Mouse (Mus musculus): ENCODE data around the gene Dock3.

Gene Dock3

GRCm38 (mm10) chr9:106903099-106903790 is 328.5 kb downstream of the Dock3 start:
- in situ Hi-C loops (cut with MboI; ENCODE audit: low pct_unique_long_range_greater_than_20kb in 1 of 2, low sequenced_read_pairs in 2 of 2, unreplicated experiment in 1 of 2), result loop anchor here in 1 of 2 experiments (5.0 kb wide), 1 partner anchor 389 kb away; no protein-coding TSS in a partner anchor

DNA sequence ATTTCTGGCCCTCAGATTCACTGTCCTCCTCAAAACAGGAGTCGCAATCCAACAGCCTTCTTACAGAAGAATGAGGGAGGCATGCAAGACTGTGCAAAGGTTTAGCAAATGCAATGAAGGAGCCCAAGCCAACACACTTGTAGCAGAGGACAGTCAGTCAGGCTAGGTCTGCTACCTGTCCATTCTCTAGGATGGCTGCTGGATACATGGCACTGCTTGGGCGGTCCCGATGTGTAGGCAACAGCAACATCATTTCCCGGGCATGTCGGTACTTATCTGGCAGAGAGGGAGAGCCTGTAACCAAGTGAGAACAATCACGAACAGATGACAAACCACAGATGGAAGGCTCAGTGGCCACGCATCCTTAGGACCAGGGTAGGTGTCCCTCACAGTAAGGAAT is 330.1 kb downstream of the Dock3 start:
- in situ Hi-C loops (cut with MboI; ENCODE audit: low pct_unique_long_range_greater_than_20kb in 1 of 2, low sequenced_read_pairs in 2 of 2, unreplicated experiment in 1 of 2), result loop anchor here in 1 of 2 experiments (5.0 kb wide), 1 partner anchor 391 kb away; no protein-coding TSS in a partner anchor

- in situ Hi-C loops (cut with MboI; ENCODE audit: low pct_unique_long_range_greater_than_20kb in 1 of 2, low sequenced_read_pairs in 2 of 2, unreplicated experiment in 1 of 2), result no loop called here
These were observed 332.8 kb downstream of the Dock3 start for GRCm38 (mm10) chr9:106898901-106899300.

DNA sequence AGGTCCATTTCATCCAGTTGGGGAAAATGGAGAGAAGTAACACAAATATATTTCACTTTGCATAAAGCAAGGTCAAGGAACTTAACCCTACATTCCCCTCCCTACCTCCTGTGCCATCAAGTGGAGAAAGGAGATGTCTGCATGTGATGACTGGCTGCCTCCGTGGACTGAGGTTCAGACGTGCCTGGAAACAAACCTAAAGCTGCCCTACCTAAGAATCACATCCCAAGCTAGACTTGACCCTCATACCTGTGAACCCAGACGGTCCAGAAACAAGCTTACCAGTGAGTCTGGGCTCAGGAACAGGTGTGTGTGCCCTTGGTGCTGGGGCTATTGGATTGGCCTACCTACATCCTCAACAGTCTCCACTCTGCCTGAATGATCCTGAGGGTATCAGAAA is 338.4 kb downstream of the Dock3 start:
- in situ Hi-C loops (cut with MboI; ENCODE audit: low pct_unique_long_range_greater_than_20kb in 1 of 2, low sequenced_read_pairs in 2 of 2, unreplicated experiment in 1 of 2), result no loop called here

DNA sequence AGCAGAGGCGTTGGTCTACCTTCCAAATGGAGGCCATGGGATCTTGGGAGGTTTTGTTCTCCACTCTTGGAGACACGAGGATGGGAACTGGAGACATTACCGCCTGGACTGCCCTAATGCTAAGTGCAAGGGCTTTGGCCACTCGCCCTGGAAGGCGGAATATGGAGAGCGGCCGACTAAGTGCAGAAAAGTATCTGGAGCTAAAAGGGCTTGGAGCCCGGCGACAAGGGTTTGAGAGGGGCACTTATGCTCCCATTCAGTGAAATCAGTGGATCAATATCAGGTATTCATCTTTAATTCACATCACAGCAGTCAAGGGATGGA is 339.2 kb downstream of the Dock3 start:
- in situ Hi-C loops (cut with MboI; ENCODE audit: low pct_unique_long_range_greater_than_20kb in 1 of 2, low sequenced_read_pairs in 2 of 2, unreplicated experiment in 1 of 2), result no loop called here

DNA sequence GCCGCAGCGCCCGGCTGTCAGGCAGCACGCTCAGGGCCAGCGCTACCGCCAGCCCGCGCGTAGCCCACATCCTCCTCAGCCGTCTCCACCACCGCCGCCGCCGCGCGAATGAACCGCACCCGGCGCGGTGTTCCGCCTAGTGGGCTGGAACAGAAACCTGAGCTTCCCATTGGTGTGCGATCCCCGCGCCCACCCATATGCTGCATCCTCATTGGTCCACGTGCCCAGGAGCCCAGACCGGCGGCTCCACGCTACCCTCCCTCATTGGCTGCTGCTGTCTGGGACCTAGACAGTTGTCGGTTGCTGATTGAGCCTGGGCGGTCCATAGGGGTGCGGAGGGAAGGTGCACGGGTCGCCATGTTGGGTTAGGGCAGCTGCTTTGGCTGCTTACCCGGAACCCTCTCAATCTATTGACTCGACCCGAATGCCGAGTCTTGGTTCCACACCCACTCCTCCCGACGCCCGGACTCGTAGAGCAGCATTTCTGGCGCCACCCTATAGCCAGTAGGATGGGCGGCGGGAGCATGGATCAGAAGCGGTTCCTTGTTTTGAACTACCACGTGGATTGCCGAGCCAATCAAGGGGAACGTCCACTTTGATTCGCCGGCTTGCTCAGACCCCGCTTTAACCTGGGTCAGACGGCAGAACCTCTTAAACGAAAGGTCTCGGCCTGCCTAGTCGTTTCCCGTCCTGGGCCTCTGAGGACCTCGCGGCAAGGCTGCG is 339.7 kb downstream of the Dock3 start, which contains the start of gene Manf:
TSS of gene Manf (minus strand) at position 151 of the 723 bp plus-strand sequence.
- in situ Hi-C loops (cut with MboI; ENCODE audit: low pct_unique_long_range_greater_than_20kb in 1 of 2, low sequenced_read_pairs in 2 of 2, unreplicated experiment in 1 of 2), result no loop called here

DNA sequence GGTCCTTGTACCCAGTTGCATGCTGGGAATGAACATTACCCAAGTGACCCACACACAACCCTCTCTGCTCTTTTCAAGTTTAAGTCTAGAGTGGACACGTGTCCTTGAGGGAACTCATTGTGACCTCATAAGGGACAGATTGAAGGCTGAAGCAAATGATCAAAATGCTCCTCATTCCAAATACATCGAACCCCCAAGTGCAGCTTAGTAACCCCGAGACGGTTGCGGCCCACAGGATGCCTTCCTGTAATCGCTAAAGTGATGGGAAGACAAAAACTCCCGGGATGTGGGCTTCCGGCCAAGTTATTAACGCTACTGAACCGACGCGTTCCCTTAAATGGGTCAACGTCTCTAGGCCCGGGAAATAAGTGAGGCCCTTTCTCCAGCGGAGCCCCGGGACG is 340.4 kb downstream of the Dock3 start:
- in situ Hi-C loops (cut with MboI; ENCODE audit: low pct_unique_long_range_greater_than_20kb in 1 of 2, low sequenced_read_pairs in 2 of 2, unreplicated experiment in 1 of 2), result no loop called here

DNA sequence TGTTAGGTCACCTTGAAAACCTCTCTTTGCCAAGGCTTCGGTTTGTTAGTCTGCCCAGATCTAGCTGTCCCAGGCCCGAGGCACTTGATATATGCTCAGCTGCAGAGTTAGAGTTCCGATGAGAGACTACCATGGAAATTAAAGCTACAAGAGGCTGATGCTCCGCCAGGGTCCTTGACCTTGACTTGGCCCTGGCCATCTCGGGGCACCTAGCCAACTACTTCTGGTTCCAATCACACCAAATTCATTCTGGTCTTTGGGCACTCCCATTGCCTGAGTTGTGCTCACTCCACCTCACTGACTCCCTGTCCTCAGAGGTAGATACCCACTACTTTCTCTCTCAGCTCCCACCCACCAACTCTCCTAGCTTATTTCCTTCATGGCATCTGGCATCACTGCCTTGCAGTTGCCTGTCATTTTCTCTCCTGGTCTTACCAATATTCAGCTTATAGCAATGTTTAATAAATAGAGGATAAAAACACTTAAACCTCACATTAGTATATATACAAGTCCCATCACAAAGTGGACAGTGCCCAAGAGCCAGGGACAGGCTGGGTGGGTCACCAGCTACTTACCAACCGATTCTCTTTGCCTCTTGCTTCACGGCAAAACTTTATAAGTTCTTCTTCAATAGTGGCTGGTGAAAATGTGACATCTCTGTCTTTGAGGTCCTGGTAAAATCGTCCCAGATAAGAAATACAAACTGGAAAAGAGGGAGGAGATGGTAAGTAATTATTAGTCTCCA is 341.0 kb downstream of the Dock3 start:
- in situ Hi-C loops (cut with MboI; ENCODE audit: low pct_unique_long_range_greater_than_20kb in 1 of 2, low sequenced_read_pairs in 2 of 2, unreplicated experiment in 1 of 2), result no loop called here

GRCm38 (mm10) chr9:106889321-106889720 is 342.4 kb downstream of the Dock3 start:
- in situ Hi-C loops (cut with MboI; ENCODE audit: low pct_unique_long_range_greater_than_20kb in 1 of 2, low sequenced_read_pairs in 2 of 2, unreplicated experiment in 1 of 2), result no loop called here

- in situ Hi-C loops (cut with MboI; ENCODE audit: low pct_unique_long_range_greater_than_20kb in 1 of 2, low sequenced_read_pairs in 2 of 2, unreplicated experiment in 1 of 2), result no loop called here
These were observed 343.4 kb downstream of the Dock3 start for GRCm38 (mm10) chr9:106888346-106888745.

DNA sequence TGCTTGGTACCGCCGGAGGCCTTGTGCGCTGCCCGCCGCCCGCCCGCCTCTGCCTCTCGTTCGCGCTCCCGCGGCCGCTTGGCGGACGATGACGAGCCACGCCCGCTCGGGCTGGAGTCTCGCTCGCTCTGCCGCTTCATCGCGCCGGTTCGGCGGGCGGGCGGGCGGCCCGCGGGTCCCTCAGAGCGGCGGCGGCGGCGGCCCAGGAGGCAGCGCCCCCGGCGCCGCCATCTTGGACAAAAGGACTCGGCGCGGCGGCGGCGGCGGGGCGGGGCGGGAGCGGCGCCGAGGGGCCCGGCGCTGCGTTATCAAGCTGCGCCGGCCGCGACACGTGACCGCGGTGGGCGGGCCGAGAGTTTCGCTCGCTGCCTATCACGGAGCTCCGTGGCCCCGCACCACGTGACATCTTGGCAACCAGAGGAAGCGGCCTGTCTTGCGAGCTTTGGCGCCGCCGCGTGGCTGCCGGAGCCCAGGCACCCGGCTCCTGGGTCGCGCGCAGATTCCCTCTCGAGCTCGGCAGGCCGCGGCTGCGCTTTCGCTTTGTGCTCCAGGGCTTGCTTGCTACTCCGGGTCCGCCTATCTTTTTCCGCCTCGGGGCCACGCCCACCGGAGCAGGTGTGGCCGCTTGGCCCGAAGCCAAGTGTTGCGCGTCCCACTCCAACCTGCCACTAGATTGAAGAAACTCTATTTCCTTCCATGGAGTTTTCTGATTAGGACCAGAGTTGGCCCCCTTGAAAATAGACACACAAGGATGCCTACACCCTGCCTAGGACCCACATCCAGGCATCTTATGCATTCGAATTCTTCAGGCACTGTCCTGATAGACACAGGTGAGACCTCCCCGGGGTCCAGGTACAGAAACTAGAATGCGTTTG is 344.6 kb downstream of the Dock3 start, which contains the start of gene Rbm15b:
TSS of gene Rbm15b (minus strand) at position 601 of the 875 bp plus-strand sequence.
- in situ Hi-C loops (cut with MboI; ENCODE audit: low pct_unique_long_range_greater_than_20kb in 1 of 2, low sequenced_read_pairs in 2 of 2, unreplicated experiment in 1 of 2), result no loop called here

DNA sequence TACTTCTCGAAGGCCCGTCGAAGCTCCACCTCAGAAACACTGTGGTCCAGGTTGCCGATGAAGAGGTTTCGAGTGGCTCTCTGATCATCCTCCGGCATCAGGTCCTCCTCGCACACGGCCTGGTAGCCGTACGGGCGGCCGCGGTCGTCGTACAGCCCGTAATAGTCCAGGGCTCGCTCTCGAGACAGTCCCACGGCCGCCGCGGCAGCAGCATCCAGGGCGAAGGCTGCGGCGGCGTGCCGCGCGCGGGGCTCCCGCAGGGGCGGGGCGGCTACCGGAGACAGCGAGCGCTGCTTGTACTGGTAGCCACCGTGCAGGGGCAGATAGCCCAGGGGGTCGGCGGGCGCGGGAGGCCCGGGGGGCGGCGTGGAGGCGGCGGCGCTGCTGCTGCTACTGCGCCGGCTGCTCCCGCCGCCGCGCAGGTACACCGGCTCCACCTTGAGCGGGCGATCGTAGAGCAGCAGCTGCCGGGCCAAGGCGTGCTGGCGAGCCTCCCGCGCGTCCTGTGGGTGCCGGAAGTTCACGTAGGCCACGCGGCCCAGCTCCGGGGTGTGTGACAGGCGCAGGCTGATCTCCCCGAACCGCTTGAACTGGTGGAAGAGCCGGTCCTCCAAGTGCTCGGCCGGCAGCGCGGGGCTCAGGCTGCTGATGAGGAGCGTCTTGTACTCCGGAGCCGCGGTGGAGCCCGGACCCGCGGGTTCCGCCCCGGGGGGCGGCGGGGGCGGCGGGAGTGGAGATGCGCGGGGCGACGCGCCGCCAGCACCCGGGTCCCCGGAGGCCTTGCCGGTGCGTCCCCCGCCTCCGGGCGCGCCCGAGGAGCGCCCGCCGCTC is 345.6 kb downstream of the Dock3 start:
- in situ Hi-C loops (cut with MboI; ENCODE audit: low pct_unique_long_range_greater_than_20kb in 1 of 2, low sequenced_read_pairs in 2 of 2, unreplicated experiment in 1 of 2), result no loop called here

- in situ Hi-C loops (cut with MboI; ENCODE audit: low pct_unique_long_range_greater_than_20kb in 1 of 2, low sequenced_read_pairs in 2 of 2, unreplicated experiment in 1 of 2), result no loop called here
These were observed 346.5 kb downstream of the Dock3 start for GRCm38 (mm10) chr9:106884996-106885900.

DNA sequence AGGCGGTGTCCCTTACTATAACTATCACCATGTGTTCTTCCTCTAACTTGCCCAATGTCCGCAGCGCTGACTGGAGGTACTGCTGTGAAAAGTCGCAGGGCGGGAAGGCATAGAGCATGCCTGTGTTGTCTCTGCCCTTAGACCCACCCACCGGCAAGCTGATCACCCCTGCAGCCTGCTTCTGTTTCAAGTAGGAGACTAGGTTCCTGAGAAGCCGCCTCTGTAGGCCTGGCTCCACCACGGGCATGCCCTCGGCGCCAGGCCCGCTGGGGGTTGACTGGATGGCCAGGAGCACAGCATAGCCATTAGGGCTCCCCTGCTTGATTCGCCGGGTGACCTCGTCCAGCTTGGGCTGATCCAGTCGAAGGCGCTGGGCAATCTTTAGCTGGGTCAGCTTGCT is 347.4 kb downstream of the Dock3 start:
- in situ Hi-C loops (cut with MboI; ENCODE audit: low pct_unique_long_range_greater_than_20kb in 1 of 2, low sequenced_read_pairs in 2 of 2, unreplicated experiment in 1 of 2), result no loop called here

DNA sequence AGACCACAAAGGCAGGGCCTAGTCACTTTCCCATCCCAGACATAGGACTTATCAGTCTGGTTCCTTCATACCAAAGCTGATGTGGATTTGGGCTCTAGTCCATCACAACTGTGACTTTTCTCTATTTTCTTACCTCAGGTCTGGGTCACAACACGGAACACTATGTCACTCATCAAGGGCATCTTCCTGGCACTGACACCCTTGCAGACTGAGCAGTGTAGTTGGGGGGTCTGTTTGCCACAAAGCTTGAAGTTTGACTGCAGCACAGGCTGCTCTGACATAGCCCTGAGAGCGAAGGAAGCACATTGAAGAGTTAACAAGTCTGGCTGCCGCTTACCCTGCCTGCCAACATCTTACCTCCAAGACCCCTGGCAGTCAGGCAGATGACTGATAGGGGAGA is 348.6 kb downstream of the Dock3 start:
- in situ Hi-C loops (cut with MboI; ENCODE audit: low pct_unique_long_range_greater_than_20kb in 1 of 2, low sequenced_read_pairs in 2 of 2, unreplicated experiment in 1 of 2), result no loop called here

DNA sequence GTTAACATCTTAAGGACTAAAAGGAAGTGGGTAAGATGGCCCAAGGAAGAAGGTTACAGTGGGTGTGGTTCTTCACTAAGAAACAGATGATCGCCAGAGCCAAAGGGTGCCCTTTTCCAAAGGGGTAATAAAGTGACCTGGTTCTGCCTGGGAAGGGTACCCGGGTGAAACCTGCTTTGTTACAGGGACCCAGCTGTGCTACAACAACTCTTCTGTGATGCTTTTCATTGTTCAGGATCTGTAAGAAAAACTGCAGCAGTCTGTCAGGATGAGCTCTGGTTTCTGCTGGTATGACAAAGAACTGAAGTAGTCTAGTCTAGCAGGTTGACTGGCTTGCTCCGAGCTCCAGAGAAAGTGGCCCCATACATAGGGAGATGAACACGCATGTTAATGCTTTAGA is 349.5 kb downstream of the Dock3 start:
- in situ Hi-C loops (cut with MboI; ENCODE audit: low pct_unique_long_range_greater_than_20kb in 1 of 2, low sequenced_read_pairs in 2 of 2, unreplicated experiment in 1 of 2), result no loop called here
